Mouse (Mus musculus) intestine, embryonic 15.5 days (tissue): ENCODE measurements around the gene 1700025G04Rik. TPM values are rescaled to one million over a fixed set of nuclear protein-coding genes. Genes with fewer than 3 reads are reported as not detected.

Experiments used
- ATAC-seq: fragments of 200-750 bp; cut with Nextera tagmentation; 2 replicates; pipeline ENCODE4 v1.8.0; 2017; ENCODE audit warnings: moderate TSS enrichment, moderate library complexity
- H3K27ac ChIP-seq: fragments of 300-500 bp; sonication (generic); 2 replicates; pipeline ENCODE4 v1.5.1; 2015; ENCODE audit warnings: mild to moderate bottlenecking, inconsistent platforms
- H3K27me3 ChIP-seq: fragments of 300-500 bp; sonication (generic); replicated peaks from 2 replicates; pipeline ENCODE4 v1.6.1; 2015; ENCODE audit warnings: inconsistent platforms
- H3K36me3 ChIP-seq: fragments of 300-500 bp; sonication (generic); 2 replicates; pipeline ENCODE4 v1.6.1; 2015; ENCODE audit warnings: inconsistent platforms
- H3K4me1 ChIP-seq: fragments of 300-500 bp; sonication (generic); replicated peaks from 2 replicates; pipeline ENCODE4 v1.6.1; 2015; ENCODE audit warnings: inconsistent platforms
- H3K4me2 ChIP-seq: fragments of 300-500 bp; sonication (generic); replicated peaks from 2 replicates; pipeline ENCODE4 v1.6.1; 2015; ENCODE audit warnings: mild to moderate bottlenecking, inconsistent platforms
- H3K4me3 ChIP-seq: fragments of 300-500 bp; sonication (generic); replicated peaks from 2 replicates; pipeline ENCODE4 v1.5.1; 2015; ENCODE audit warnings: inconsistent platforms
- H3K9ac ChIP-seq: fragments of 300-500 bp; sonication (generic); 2 replicates; pipeline ENCODE4 v1.6.1; 2015; ENCODE audit warnings: inconsistent platforms
- H3K9me3 ChIP-seq: fragments of 300-500 bp; sonication (generic); 2 replicates; pipeline ENCODE4 v1.6.1; 2016; ENCODE audit warnings: inconsistent platforms
- WGBS: fragments of 180-500 bp; shearing (Covaris S2); methylation state at CpG from one replicate; pipeline ENCODE4 v1.1.7; 2015; 5-methylcytosine and 5-hydroxymethylcytosine counted together
- polyA plus RNA-seq: library from polyadenylated mRNA; unstranded; fragments of >200 nt; fragmentation: Nextera tagmentation; extraction: Ambion mirVana; gene quantifications from 2 replicates; pipeline ENCODE4 v1.2.1, GENCODE M21; 2015

Gene 1700025G04Rik
- polyA plus RNA-seq, 1 experiment from 2014 or later, result 31.1 TPM

GRCm38 (mm10) chr1:152020812-152021211 lies 69.1 kb downstream of the 1700025G04Rik start:
- no peak for ATAC-seq
- 0 out of 2 replicates have a peak, but pooled peaks cover 4% of the 10 kb centered on the region for H3K4me1 ChIP-seq
- no peak overlapping the region for H3K4me3 ChIP-seq
- H3K4me2 ChIP-seq, result no peak overlapping the region
- no peaks in the 10 kb centered on the region for H3K9me3 ChIP-seq
- no peak overlapping the region for H3K9ac ChIP-seq
- WGBS, result 83% methylated on average over 6 of the region's 6 CpGs
- H3K27me3 ChIP-seq, result no peaks in the 10 kb centered on the region
- H3K36me3 ChIP-seq, result no peaks in the 10 kb centered on the region
- no peak overlapping the region for H3K27ac ChIP-seq

- H3K9ac ChIP-seq, result no peak overlapping the region
- no peaks in the 10 kb centered on the region for H3K27me3 ChIP-seq
- no peak overlapping the region for H3K27ac ChIP-seq
- H3K36me3 ChIP-seq, result no peaks in the 10 kb centered on the region
- no peak overlapping the region for H3K4me3 ChIP-seq
- H3K4me2 ChIP-seq, result no peak overlapping the region
- ATAC-seq, result no peak
- 0 out of 2 replicates have a peak, but pooled peaks cover 4% of the 10 kb centered on the region for H3K4me1 ChIP-seq
- no peaks in the 10 kb centered on the region for H3K9me3 ChIP-seq
- 71% methylated on average over 5 of the region's 5 CpGs for WGBS
Measured at GRCm38 (mm10) chr1:152020070-152020469, 69.9 kb downstream of the 1700025G04Rik start.

GRCm38 (mm10) chr1:152019196-152019595 lies 70.7 kb downstream of the 1700025G04Rik start:
- peak; percentile 77 for ATAC-seq
- no peaks in the 10 kb centered on the region for H3K27me3 ChIP-seq
- no peaks in the 10 kb centered on the region for H3K9me3 ChIP-seq
- no peak overlapping the region for H3K4me2 ChIP-seq
- no peak overlapping the region for H3K4me3 ChIP-seq
- H3K4me1 ChIP-seq, result 0 out of 2 replicates have a peak, but pooled peaks cover under 1% of the 10 kb centered on the region
- no peaks in the 10 kb centered on the region for H3K36me3 ChIP-seq
- WGBS, result 32% methylated on average over 5 of the region's 5 CpGs
- H3K9ac ChIP-seq, result no peak overlapping the region
- 0 out of 2 replicates have a peak overlapping the region, but pooled peaks have one; percentile 27 for H3K27ac ChIP-seq

GRCm38 (mm10) chr1:152018322-152018721 lies 71.6 kb downstream of the 1700025G04Rik start:
- H3K27ac ChIP-seq, result no peak overlapping the region
- 66% methylated on average over 3 of the region's 3 CpGs for WGBS
- no peak overlapping the region for H3K4me3 ChIP-seq
- H3K9me3 ChIP-seq, result no peaks in the 10 kb centered on the region
- no peak overlapping the region for H3K4me2 ChIP-seq
- H3K4me1 ChIP-seq, result no peaks in the 10 kb centered on the region
- no peak for ATAC-seq
- no peak overlapping the region for H3K9ac ChIP-seq
- H3K27me3 ChIP-seq, result no peaks in the 10 kb centered on the region
- no peaks in the 10 kb centered on the region for H3K36me3 ChIP-seq

- Histone ChIP-seq H3K4me1 (no peaks in the 10 kb centered on the region), H3K4me3 (no peak overlapping the region), H3K9ac (no peak overlapping the region), H3K27ac (no peak overlapping the region), H3K36me3 (no peaks in the 10 kb centered on the region), H3K27me3 (no peaks in the 10 kb centered on the region), H3K9me3 (no peaks in the 10 kb centered on the region), H3K4me2 (no peak overlapping the region)
- ATAC-seq, result no peak
- 84% methylated on average over 3 of the region's 3 CpGs for WGBS
Measured at GRCm38 (mm10) chr1:152016663-152017062, 73.3 kb downstream of the 1700025G04Rik start.

- Histone ChIP-seq H3K9me3 (no peaks in the 10 kb centered on the region), H3K4me2 (no peak overlapping the region), H3K36me3 (no peaks in the 10 kb centered on the region), H3K27ac (no peak overlapping the region), H3K27me3 (no peaks in the 10 kb centered on the region), H3K4me1 (no peaks in the 10 kb centered on the region), H3K9ac (no peak overlapping the region), H3K4me3 (no peak overlapping the region)
- no peak for ATAC-seq
- 78% methylated on average over 7 of the region's 7 CpGs for WGBS
Measured at GRCm38 (mm10) chr1:152015555-152016125, 74.3 kb downstream of the 1700025G04Rik start.

GRCm38 (mm10) chr1:152011741-152012140 lies 78.2 kb downstream of the 1700025G04Rik start:
- no peaks in the 10 kb centered on the region for H3K36me3 ChIP-seq
- H3K9ac ChIP-seq, result no peak overlapping the region
- peaks cover 5% of the 10 kb centered on the region; the same call in 1 of the 2 replicates for H3K4me1 ChIP-seq
- H3K4me3 ChIP-seq, result no peak overlapping the region
- ATAC-seq, result no peak
- H3K9me3 ChIP-seq, result no peaks in the 10 kb centered on the region
- no peak overlapping the region for H3K27ac ChIP-seq
- 93% methylated on average over 5 of the region's 5 CpGs for WGBS
- no peaks in the 10 kb centered on the region for H3K27me3 ChIP-seq
- no peak overlapping the region for H3K4me2 ChIP-seq

GRCm38 (mm10) chr1:152010251-152010980 lies 79.5 kb downstream of the 1700025G04Rik start:
- Histone ChIP-seq H3K4me1 (peaks cover 5% of the 10 kb centered on the region; the same call in 1 of the 2 replicates), H3K36me3 (no peaks in the 10 kb centered on the region), H3K27me3 (no peaks in the 10 kb centered on the region), H3K9me3 (no peaks in the 10 kb centered on the region), H3K9ac (no peak overlapping the region), H3K4me3 (no peak overlapping the region), H3K4me2 (no peak overlapping the region), H3K27ac (no peak overlapping the region)
- 82% methylated on average over 13 of the region's 13 CpGs for WGBS
- ATAC-seq, result no peak

GRCm38 (mm10) chr1:152008473-152008991 lies 81.4 kb downstream of the 1700025G04Rik start:
- no peak overlapping the region for H3K9ac ChIP-seq
- 0 out of 2 replicates have a peak, but pooled peaks cover 3% of the 10 kb centered on the region for H3K36me3 ChIP-seq
- H3K27ac ChIP-seq, result no peak overlapping the region
- peaks cover 5% of the 10 kb centered on the region; the same call in 1 of the 2 replicates for H3K4me1 ChIP-seq
- WGBS, result 38% methylated on average over 8 of the region's 8 CpGs
- no peak overlapping the region for H3K4me2 ChIP-seq
- no peak overlapping the region for H3K4me3 ChIP-seq
- no peaks in the 10 kb centered on the region for H3K27me3 ChIP-seq
- no peaks in the 10 kb centered on the region for H3K9me3 ChIP-seq
- peak; percentile 45; the same call in 1 of the 2 replicates for ATAC-seq

GRCm38 (mm10) chr1:152006529-152006928 lies 83.4 kb downstream of the 1700025G04Rik start:
- ATAC-seq, result no peak
- Histone ChIP-seq H3K9ac (no peak overlapping the region), H3K36me3 (0 out of 2 replicates have a peak, but pooled peaks cover 3% of the 10 kb centered on the region), H3K27me3 (no peaks in the 10 kb centered on the region), H3K4me1 (peaks cover 5% of the 10 kb centered on the region; the same call in 1 of the 2 replicates), H3K4me3 (no peak overlapping the region), H3K27ac (no peak overlapping the region), H3K9me3 (no peaks in the 10 kb centered on the region), H3K4me2 (no peak overlapping the region)
- WGBS, result 92% methylated on average over 6 of the region's 6 CpGs

GRCm38 (mm10) chr1:152004509-152004908 lies 85.4 kb downstream of the 1700025G04Rik start:
- no peaks in the 10 kb centered on the region for H3K27me3 ChIP-seq
- no peak overlapping the region for H3K4me2 ChIP-seq
- peaks cover 7% of the 10 kb centered on the region; the same call in 1 of the 2 replicates for H3K4me1 ChIP-seq
- H3K9ac ChIP-seq, result no peak overlapping the region
- H3K27ac ChIP-seq, result no peak overlapping the region
- ATAC-seq, result no peak
- H3K9me3 ChIP-seq, result no peaks in the 10 kb centered on the region
- no peak overlapping the region for H3K4me3 ChIP-seq
- 87% methylated on average over 6 of the region's 6 CpGs for WGBS
- H3K36me3 ChIP-seq, result 0 out of 2 replicates have a peak, but pooled peaks cover 3% of the 10 kb centered on the region

GRCm38 (mm10) chr1:152000461-152000860 lies 89.5 kb downstream of the 1700025G04Rik start:
- no peak for ATAC-seq

More at GRCm38 (mm10) chr1:152000461-152000860, 89.5 kb downstream of the 1700025G04Rik start:
- Histone ChIP-seq H3K4me3 (no peak overlapping the region), H3K4me1 (peaks cover 8% of the 10 kb centered on the region; the same call in 1 of the 2 replicates), H3K27ac (no peak overlapping the region), H3K9ac (no peak overlapping the region), H3K9me3 (no peaks in the 10 kb centered on the region), H3K4me2 (no peak overlapping the region), H3K36me3 (0 out of 2 replicates have a peak, but pooled peaks cover 3% of the 10 kb centered on the region), H3K27me3 (no peaks in the 10 kb centered on the region)
- WGBS, result 80% methylated on average over 5 of the region's 5 CpGs
